Mouse (Mus musculus): ENCODE measurements at regions not wholly inside any gene's neighbourhood (a gene's known extent, or its start where the extent isn't known, plus 50 kb on each side); places are given as distances from the start of the nearest gene placed in this dataset.
"Not testable (repeated sequence)": the region's sequence is repeated elsewhere in the genome, so short reads cannot be mapped to it uniquely, and the experiment has no call there.

GRCm38 (mm10) chr15:26953818-26954385 lies 58.5 kb upstream of the Fbxl7 start:
- no peak for DNase-seq (ENCODE audit: low read depth)

GRCm38 (mm10) chr15:26958980-26959379 lies 63.6 kb upstream of the Fbxl7 start:
- DNase-seq (ENCODE audit: low read depth) = no peak

GRCm38 (mm10) chr15:26968392-26969025 lies 73.1 kb upstream of the Fbxl7 start:
- no peak for DNase-seq (ENCODE audit: low read depth)

GRCm38 (mm10) chr15:26970770-26971169 lies 75.4 kb upstream of the Fbxl7 start:
- no peak for DNase-seq (ENCODE audit: low read depth)

- DNase-seq (ENCODE audit: low read depth) = no peak
Measured at GRCm38 (mm10) chr15:26993054-26993453, 97.7 kb upstream of the Fbxl7 start.

- no peak for DNase-seq (ENCODE audit: low read depth)
Measured at GRCm38 (mm10) chr15:27009069-27009468, 113.7 kb upstream of the Fbxl7 start.

- no peak for DNase-seq (ENCODE audit: low read depth)
Measured at GRCm38 (mm10) chr15:27013906-27014658, 118.7 kb upstream of the Fbxl7 start.

GRCm38 (mm10) chr15:27014659-27014974 lies 119.2 kb upstream of the Fbxl7 start:
- DNase-seq (ENCODE audit: low read depth) = no peak

- no peak for DNase-seq (ENCODE audit: low read depth)
Measured at GRCm38 (mm10) chr15:27020471-27020870, 125.1 kb upstream of the Fbxl7 start.

- no peak for DNase-seq (ENCODE audit: low read depth)
Measured at GRCm38 (mm10) chr15:27033261-27033660, 137.9 kb upstream of the Fbxl7 start.

- DNase-seq (ENCODE audit: low read depth) = no peak
Measured at GRCm38 (mm10) chr15:27043788-27044187, 148.4 kb upstream of the Fbxl7 start.

GRCm38 (mm10) chr15:27050673-27051072 lies 155.3 kb upstream of the Fbxl7 start:
- DNase-seq (ENCODE audit: low read depth) = no peak

GRCm38 (mm10) chr15:27063456-27063855 lies 168.1 kb upstream of the Fbxl7 start:
- DNase-seq (ENCODE audit: low read depth) = no peak

- no peak for DNase-seq (ENCODE audit: low read depth)
Measured at GRCm38 (mm10) chr15:27063971-27064370, 168.6 kb upstream of the Fbxl7 start.

- DNase-seq (ENCODE audit: low read depth) = no peak
Measured at GRCm38 (mm10) chr15:27067691-27068090, 172.3 kb upstream of the Fbxl7 start.

GRCm38 (mm10) chr15:27077926-27078325 lies 182.5 kb upstream of the Fbxl7 start:
- DNase-seq (ENCODE audit: low read depth) = no peak

GRCm38 (mm10) chr15:27082826-27083225 lies 187.4 kb upstream of the Fbxl7 start:
- DNase-seq (ENCODE audit: low read depth) = no peak

GRCm38 (mm10) chr15:27083596-27083995 lies 188.2 kb upstream of the Fbxl7 start:
- DNase-seq (ENCODE audit: low read depth) = no peak

- DNase-seq (ENCODE audit: low read depth) = no peak
Measured at GRCm38 (mm10) chr15:27089155-27089554, 193.8 kb upstream of the Fbxl7 start.

GRCm38 (mm10) chr15:27094102-27094501 lies 198.7 kb upstream of the Fbxl7 start:
- no peak for DNase-seq (ENCODE audit: low read depth)

- DNase-seq (ENCODE audit: low read depth) = no peak
Measured at GRCm38 (mm10) chr15:27095231-27095630, 199.9 kb upstream of the Fbxl7 start.

- not testable (repeated sequence) for DNase-seq (ENCODE audit: low read depth)
Measured at GRCm38 (mm10) chr15:27101610-27102009, 206.2 kb upstream of the Fbxl7 start.

- no peak for DNase-seq (ENCODE audit: low read depth)
Measured at GRCm38 (mm10) chr15:27109130-27109529, 213.8 kb upstream of the Fbxl7 start.

GRCm38 (mm10) chr15:27129697-27130096 lies 234.3 kb upstream of the Fbxl7 start:
- DNase-seq (ENCODE audit: low read depth) = no peak
